Mouse (Mus musculus): ENCODE measurements around the gene Ms4a12. TPM values are rescaled to one million over a fixed set of nuclear protein-coding genes. Genes with fewer than 3 reads are reported as not detected.
"Not testable (repeated sequence)": the region's sequence is repeated elsewhere in the genome, so short reads cannot be mapped to it uniquely, and the experiment has no call there.

Ms4a12 gene
- not detected in 2 replicates for polyA plus RNA-seq (2016; fragmentation: Nextera tagmentation; extraction: Ambion mirVana)

GRCm38 (mm10) chr19:11232348-11232747 is at the start of gene Ms4a12:
Gene Ms4a12, minus strand, starts transcription at chr19:11232448.
- Histone ChIP-seq H3K27ac (no peak within 1 kb of the TSS), H3K4me2 (no peak within 1 kb of the TSS), H3K4me3 (replicated peaks) (no peak within 1 kb of the TSS), H3K27me3 (no peaks in the 10 kb centered on the region), H3K9me3 (no peaks in the 10 kb centered on the region), H3K4me1 (no peaks in the 10 kb centered on the region), H3K9ac (no peak within 1 kb of the TSS), H3K36me3 (replicated peaks) (no peaks in the 10 kb centered on the region)
- 80% methylated on average over 5 of the region's 5 CpGs for WGBS
- no peak for ATAC-seq (ENCODE audit: low FRiP score)

DNA sequence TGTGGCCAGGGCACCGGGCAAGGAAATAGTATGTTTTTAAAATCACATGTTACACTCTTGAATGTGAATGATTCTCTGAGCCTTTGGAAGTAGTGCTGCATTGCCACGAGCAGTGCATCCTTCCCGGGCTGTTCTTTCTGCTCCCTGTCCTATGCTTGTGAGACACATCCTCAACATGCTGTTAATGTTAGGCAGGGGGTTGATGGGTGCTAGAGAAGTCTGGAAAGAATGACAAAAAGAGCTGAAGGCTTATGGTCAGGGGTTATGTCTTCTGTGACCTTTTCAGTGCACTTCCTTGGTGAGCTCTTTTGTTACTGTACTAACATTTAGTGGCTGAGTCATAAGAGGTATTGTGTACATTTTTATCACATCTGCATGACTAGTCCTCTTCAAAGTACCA is 48.0 kb upstream of the Ms4a12 start:
- Histone ChIP-seq H3K9me3 (no peaks in the 10 kb centered on the region), H3K36me3 (replicated peaks) (no peaks in the 10 kb centered on the region), H3K27ac (no peak overlapping the region), H3K4me1 (no peaks in the 10 kb centered on the region), H3K4me2 (no peak overlapping the region), H3K4me3 (replicated peaks) (no peak overlapping the region), H3K27me3 (no peaks in the 10 kb centered on the region), H3K9ac (no peak overlapping the region)
- no peak for ATAC-seq (ENCODE audit: low FRiP score)
- WGBS = 84% methylated on average over 3 of the region's 3 CpGs

GRCm38 (mm10) chr19:11276431-11276830 is 44.2 kb upstream of the Ms4a12 start:
- 78% methylated on average over 5 of the region's 5 CpGs for WGBS
- no peak overlapping the region for H3K27ac ChIP-seq
- no peak overlapping the region for H3K4me2 ChIP-seq
- H3K4me1 ChIP-seq = no peaks in the 10 kb centered on the region
- H3K27me3 ChIP-seq = no peaks in the 10 kb centered on the region
- no peak overlapping the region for H3K4me3 ChIP-seq (replicated peaks)
- H3K9ac ChIP-seq = no peak overlapping the region
- H3K36me3 ChIP-seq (replicated peaks) = no peaks in the 10 kb centered on the region
- no peaks in the 10 kb centered on the region for H3K9me3 ChIP-seq
- ATAC-seq (ENCODE audit: low FRiP score) = no peak

DNA sequence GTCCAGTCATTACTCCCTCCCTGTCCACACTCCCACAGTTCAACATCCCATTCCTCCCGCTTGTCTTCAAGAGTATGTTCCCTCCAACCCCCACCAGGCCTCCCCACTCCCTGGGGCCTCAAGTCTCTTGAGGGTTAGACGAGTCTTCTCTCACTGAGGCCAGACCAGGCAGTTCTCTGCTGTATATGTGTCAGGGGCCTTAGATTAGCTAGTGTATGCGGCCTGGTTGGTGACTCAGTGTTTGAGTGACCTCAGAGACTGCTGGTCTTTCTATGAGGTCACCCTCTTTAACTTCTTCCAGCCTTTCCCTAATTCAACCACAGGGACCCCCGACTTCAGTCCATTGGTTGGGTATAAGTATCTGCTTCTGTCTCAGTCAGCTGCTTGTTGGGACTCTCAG is 34.7 kb upstream of the Ms4a12 start:
- no peak for ATAC-seq (ENCODE audit: low FRiP score)
- no peak overlapping the region for H3K4me2 ChIP-seq

DNA sequence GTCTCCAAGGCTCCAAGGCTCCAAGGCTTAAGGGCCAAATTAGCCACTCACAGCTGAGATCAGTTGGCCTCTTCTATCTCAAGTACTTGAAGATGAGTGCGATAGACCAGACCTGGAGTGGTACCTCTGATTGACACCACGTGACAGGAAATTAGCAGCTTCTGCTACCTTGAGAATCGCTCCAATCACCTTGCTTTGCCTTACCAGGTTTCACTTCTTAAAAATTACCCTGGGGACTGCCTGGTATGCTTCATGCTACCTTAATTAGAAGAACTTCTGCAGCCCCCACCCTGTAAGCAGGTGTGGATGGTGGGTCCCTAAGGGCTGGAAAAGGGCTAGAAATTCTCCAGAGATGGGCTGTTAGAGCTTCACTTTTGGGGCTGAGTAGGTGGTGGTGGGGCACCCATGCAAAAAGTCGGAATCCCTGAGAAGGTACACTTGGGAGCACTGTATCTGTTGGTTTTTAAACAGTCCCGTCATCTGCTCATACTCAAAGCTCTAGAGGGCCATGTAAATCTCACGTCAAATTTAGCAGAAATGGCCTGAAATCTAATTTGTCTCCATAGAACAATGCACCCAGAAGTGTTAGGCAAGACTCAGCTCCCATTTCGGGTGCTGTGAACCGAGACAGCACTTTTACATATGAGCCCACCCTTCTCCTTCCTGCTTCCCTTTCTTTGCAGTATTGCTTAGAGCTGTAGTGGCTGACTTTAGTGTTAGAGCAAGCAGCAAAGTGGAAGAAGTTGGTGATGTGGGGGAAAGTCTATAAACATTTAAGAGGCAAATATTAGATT is 34.0 kb upstream of the Ms4a12 start, which contains the start of gene Ms4a1:
Gene Ms4a1, minus strand, starts transcription at position 190 of the 794 bp plus-strand sequence.
- no peaks in the 10 kb centered on the region for H3K9me3 ChIP-seq
- no peaks in the 10 kb centered on the region for H3K4me1 ChIP-seq
- no peak within 1 kb of the TSS for H3K4me3 ChIP-seq (replicated peaks)
- WGBS = 90% methylated on average over 8 of the region's 8 CpGs
- no peak within 1 kb of the TSS for H3K9ac ChIP-seq
- no peak within 1 kb of the TSS for H3K27ac ChIP-seq
- no peaks in the 10 kb centered on the region for H3K36me3 ChIP-seq (replicated peaks)
- H3K27me3 ChIP-seq = no peaks in the 10 kb centered on the region
- H3K4me2 ChIP-seq = no peak within 1 kb of the TSS
- ATAC-seq (ENCODE audit: low FRiP score) = no peak

More for the DNA sequence above, 34.7 kb upstream of the Ms4a12 start:
- Histone ChIP-seq H3K27me3 (no peaks in the 10 kb centered on the region), H3K4me3 (replicated peaks) (no peak overlapping the region), H3K9me3 (no peaks in the 10 kb centered on the region), H3K4me1 (no peaks in the 10 kb centered on the region), H3K9ac (no peak overlapping the region), H3K36me3 (replicated peaks) (no peaks in the 10 kb centered on the region), H3K27ac (no peak overlapping the region)
- WGBS = 84% methylated on average over 4 of the region's 4 CpGs

DNA sequence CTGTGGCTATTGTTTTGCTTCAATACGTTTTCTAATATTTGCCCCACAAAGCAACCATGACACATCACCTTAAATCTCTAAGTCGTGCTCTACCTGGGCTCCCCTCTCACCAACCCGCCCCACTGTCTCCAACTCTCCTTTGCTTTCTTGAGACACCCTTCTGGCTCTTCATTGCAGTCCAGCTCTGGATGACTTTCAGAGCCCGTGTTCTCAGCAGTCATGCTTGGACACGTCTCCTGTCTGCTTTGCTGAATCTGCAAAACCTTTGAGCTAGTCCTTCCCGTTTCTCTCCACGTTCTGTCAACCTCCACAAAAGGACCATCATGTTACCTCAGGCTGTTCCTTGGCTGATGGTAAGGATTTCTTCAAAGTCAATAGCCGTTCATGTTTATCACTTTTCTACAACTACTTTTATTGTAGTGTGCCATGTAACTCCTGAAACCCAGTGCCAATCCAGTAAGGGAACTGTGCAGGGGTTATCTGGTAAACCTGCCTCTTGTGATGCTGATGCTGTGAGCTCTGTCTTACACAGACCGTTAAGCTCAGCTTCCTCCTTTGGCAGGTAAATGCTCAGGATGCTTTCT is 32.4 kb upstream of the Ms4a12 start:
- no peak for ATAC-seq (ENCODE audit: low FRiP score)
- Histone ChIP-seq H3K9me3 (no peaks in the 10 kb centered on the region), H3K4me3 (replicated peaks) (no peak overlapping the region), H3K27me3 (no peaks in the 10 kb centered on the region), H3K36me3 (replicated peaks) (no peaks in the 10 kb centered on the region), H3K9ac (no peak overlapping the region), H3K4me1 (no peaks in the 10 kb centered on the region), H3K27ac (no peak overlapping the region), H3K4me2 (no peak overlapping the region)
- WGBS = 89% methylated on average over 9 of the region's 9 CpGs

GRCm38 (mm10) chr19:11263549-11263948 is 31.3 kb upstream of the Ms4a12 start:
- ATAC-seq (ENCODE audit: low FRiP score) = no peak
- 91% methylated on average over 3 of the region's 3 CpGs for WGBS
- H3K36me3 ChIP-seq (replicated peaks) = no peaks in the 10 kb centered on the region
- no peak overlapping the region for H3K4me3 ChIP-seq (replicated peaks)
- no peak overlapping the region for H3K9ac ChIP-seq
- no peak overlapping the region for H3K4me2 ChIP-seq
- no peaks in the 10 kb centered on the region for H3K27me3 ChIP-seq
- H3K27ac ChIP-seq = no peak overlapping the region
- no peaks in the 10 kb centered on the region for H3K4me1 ChIP-seq
- H3K9me3 ChIP-seq = no peaks in the 10 kb centered on the region

DNA sequence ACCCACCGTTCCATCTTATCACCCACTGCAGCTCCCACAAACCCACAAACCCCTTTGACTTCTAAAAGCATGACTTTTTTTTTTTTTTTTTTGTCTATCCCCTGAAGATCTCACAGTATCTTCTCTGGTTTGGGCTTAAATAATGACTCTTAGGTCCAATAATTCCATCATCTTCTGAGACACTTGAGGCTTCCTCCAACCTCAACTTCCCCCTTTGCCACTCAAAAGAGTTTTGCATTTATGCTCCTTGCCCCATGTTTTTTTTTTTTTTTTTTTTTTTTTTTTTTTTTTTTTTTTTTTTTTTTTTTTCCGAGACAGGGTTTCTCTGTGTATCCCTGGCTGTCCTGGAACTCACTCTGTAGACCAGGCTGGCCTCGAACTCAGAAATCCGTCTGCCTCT is 30.7 kb upstream of the Ms4a12 start:
- H3K4me3 ChIP-seq (replicated peaks); H3K9me3 ChIP-seq; H3K36me3 ChIP-seq (replicated peaks); H3K27me3 ChIP-seq; H3K4me2 ChIP-seq; H3K9ac ChIP-seq; H3K4me1 ChIP-seq; H3K27ac ChIP-seq; ATAC-seq (ENCODE audit: low FRiP score): not testable (repeated sequence)
- 85% methylated on average over 4 of the region's 4 CpGs for WGBS

DNA sequence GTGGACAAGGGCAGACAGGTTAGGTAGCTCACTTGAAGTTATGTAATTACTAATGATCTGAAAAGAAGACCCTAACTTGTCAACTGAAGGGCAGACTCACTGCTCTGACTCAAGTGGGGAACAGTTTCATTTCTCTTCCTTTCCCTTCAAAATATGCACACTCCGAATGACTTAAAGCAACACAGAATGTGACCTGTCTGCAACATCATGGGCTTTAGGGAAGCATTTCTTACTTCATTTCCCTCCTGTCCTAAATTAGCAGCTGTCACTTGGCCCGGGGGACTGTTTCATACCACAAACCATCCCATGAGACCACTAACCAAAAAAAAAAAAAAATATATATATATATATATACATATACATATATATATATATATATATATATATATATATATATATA is 29.3 kb upstream of the Ms4a12 start:
- H3K27me3 ChIP-seq = no peaks in the 10 kb centered on the region
- WGBS = 95% methylated on average over 2 of the region's 2 CpGs
- no peak overlapping the region for H3K4me3 ChIP-seq (replicated peaks)
- no peak overlapping the region for H3K4me2 ChIP-seq
- ATAC-seq (ENCODE audit: low FRiP score) = no peak
- H3K9ac ChIP-seq = no peak overlapping the region
- no peaks in the 10 kb centered on the region for H3K4me1 ChIP-seq
- no peaks in the 10 kb centered on the region for H3K9me3 ChIP-seq
- no peaks in the 10 kb centered on the region for H3K36me3 ChIP-seq (replicated peaks)
- H3K27ac ChIP-seq = no peak overlapping the region

DNA sequence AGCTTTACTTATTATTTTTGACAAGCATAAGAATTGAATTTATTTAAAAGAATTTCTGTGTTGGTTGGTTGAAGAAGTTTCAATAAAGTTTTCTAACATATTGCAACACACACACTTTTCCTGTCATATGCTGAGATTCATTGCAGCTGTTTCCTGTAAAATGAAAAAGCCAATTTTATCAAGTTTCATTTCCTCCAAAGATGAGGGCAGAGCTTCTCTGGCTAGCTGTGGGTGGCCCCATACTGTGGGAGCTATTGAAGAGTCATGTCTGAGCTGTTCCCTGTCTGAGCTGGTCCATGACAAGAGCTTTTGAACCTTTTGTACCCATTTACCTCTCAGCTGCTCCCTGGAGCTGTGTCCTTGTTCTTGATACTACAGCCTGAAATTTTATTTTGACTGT is 12.0 kb upstream of the Ms4a12 start:
- Histone ChIP-seq H3K9ac (no peak overlapping the region), H3K4me3 (replicated peaks) (no peak overlapping the region), H3K27me3 (no peaks in the 10 kb centered on the region), H3K9me3 (no peaks in the 10 kb centered on the region), H3K36me3 (replicated peaks) (no peaks in the 10 kb centered on the region), H3K27ac (no peak overlapping the region), H3K4me1 (no peaks in the 10 kb centered on the region), H3K4me2 (no peak overlapping the region)
- ATAC-seq (ENCODE audit: low FRiP score) = no peak

DNA sequence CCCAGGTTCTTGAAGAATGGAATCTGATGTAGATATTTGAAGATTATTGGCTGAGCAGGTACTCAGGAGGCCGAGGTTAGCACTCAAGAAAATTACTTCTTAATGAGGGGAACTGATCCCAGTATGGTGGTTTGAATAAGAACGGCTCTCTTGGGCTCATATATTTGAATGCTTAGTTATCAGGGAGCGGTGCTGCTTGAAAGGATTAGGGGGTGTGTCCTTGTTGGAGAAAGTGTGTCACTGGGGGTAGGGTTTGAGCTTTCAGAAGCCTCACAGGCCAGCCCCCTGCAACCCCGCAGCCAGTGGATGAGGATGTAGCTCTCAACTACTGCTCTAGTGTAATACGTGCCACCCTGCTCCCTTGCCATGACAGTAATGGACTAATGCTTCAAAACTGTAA is 10.3 kb upstream of the Ms4a12 start:
- Histone ChIP-seq H3K4me2 (no peak overlapping the region), H3K27ac (no peak overlapping the region), H3K9me3 (no peaks in the 10 kb centered on the region), H3K36me3 (replicated peaks) (no peaks in the 10 kb centered on the region), H3K9ac (no peak overlapping the region), H3K4me3 (replicated peaks) (no peak overlapping the region), H3K27me3 (no peaks in the 10 kb centered on the region), H3K4me1 (no peaks in the 10 kb centered on the region)
- ATAC-seq (ENCODE audit: low FRiP score) = no peak
- WGBS = 59% methylated on average over 5 of the region's 5 CpGs

GRCm38 (mm10) chr19:11235820-11236219 is 3.6 kb upstream of the Ms4a12 start:
- Histone ChIP-seq H3K9ac (no peak overlapping the region), H3K27ac (no peak overlapping the region), H3K4me2 (no peak overlapping the region), H3K36me3 (replicated peaks) (no peaks in the 10 kb centered on the region), H3K4me3 (replicated peaks) (no peak overlapping the region), H3K4me1 (no peaks in the 10 kb centered on the region), H3K27me3 (no peaks in the 10 kb centered on the region), H3K9me3 (no peaks in the 10 kb centered on the region)
- ATAC-seq (ENCODE audit: low FRiP score) = no peak

All from forebrain, embryonic 12.5 days (tissue).